Mouse (Mus musculus) liver (tissue): ENCODE measurements around the gene CT030661.1.
"Not testable (repeated sequence)": the region's sequence is repeated elsewhere in the genome, so short reads cannot be mapped to it uniquely, and the experiment has no call there.

Source experiments
- DNase-seq: peaks from one replicate; pipeline ENCODE4 v3.0.0-alpha.2; 2020; ENCODE audit warnings: mixed read lengths

The CT030661.1 gene

DNA sequence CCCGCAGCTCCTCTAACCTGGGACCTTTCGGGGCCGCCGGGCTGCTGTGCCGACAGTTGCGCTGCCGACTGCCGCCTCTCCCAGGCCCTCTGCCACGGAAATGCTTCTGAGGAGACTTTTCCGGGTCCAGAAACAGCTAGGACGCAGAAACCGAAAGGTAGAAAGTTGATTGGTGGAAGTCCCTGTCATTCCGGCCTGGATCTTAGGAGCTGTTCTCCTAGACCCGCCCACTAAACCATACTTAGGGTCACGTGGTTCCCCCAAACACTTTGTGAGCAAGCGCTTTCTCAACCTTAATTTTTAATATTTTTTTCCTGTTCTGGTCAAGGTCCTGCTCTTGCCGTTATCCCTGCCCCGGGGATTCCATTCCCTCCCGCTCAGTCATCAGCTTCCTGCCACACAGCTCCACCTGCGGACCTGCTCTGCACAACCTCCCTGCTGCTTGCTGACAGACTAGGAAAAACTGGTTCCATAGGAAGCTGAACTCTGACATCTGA, at the start of gene CT030661.1:
Gene CT030661.1, minus strand, starts transcription at position 108 of the 497 bp plus-strand sequence.
- DNase-seq: peak; percentile 87

DNA sequence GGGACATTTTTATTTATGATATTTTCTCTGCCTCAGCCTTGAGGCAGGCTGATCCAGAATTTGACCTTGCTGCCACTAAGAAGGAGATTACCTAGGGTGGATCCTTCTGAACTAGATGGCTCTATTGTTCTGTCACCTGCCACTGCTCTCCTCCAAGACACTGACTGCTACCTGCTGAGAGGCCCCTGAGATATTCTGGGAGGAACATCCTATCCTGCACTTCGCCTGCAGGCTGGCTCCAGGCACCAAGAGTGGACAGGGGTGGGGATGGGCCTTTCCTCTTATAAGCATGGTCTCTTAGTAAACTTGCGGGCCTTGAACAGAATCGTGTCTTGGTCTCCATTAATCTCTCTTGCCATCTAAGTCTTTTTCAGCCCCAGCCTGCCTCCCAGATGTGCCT, 49.3 kb upstream of the CT030661.1 start:
- no peak for DNase-seq

- peak; percentile 59 for DNase-seq
Observed at GRCm38 (mm10) chr17:22361101-22361781, 46.6 kb upstream of the CT030661.1 start, which contains the start of the genes Zfp944 and Zfp758. Gene Zfp944 (minus strand): TSS chr17:22361400. Gene Zfp758 (plus strand): TSS chr17:22361453.

- no peak for DNase-seq
Observed at GRCm38 (mm10) chr17:22360572-22360971, 45.9 kb upstream of the CT030661.1 start.

DNA sequence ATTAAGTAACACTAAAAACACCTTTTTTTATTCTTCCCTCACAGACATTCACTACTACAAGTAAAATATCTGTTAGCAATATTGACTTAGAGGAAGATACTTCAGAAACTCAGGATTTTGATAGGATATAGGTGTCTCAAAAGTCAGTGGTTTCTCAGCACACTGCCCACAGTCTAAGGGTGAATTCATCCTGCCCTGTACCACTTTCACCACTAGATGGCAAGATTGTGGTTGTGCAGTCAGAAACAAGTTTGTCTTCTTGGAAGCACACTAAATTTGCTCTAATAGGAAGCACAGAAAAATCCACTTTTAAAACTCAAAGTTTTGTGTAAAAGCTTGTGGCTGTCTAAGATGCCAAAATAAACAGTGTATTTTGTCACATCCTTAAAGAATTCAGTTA, 38.2 kb upstream of the CT030661.1 start:
- peak; percentile 14 for DNase-seq

- DNase-seq: not testable (repeated sequence)
Observed at GRCm38 (mm10) chr17:22315247-22315646, 610 bp upstream of the CT030661.1 start.

GRCm38 (mm10) chr17:22314219-22314618, 418 bp downstream of the CT030661.1 start:
- DNase-seq: not testable (repeated sequence)
